Mouse (Mus musculus): ENCODE data around the gene 4931414P19Rik. TPM values are rescaled to one million over a fixed set of nuclear protein-coding genes. Genes with fewer than 3 reads are reported as not detected.

Gene 4931414P19Rik
- 1 to 10 TPM; 4.2 to 4.5 TPM for total RNA-seq (2023)

DNA sequence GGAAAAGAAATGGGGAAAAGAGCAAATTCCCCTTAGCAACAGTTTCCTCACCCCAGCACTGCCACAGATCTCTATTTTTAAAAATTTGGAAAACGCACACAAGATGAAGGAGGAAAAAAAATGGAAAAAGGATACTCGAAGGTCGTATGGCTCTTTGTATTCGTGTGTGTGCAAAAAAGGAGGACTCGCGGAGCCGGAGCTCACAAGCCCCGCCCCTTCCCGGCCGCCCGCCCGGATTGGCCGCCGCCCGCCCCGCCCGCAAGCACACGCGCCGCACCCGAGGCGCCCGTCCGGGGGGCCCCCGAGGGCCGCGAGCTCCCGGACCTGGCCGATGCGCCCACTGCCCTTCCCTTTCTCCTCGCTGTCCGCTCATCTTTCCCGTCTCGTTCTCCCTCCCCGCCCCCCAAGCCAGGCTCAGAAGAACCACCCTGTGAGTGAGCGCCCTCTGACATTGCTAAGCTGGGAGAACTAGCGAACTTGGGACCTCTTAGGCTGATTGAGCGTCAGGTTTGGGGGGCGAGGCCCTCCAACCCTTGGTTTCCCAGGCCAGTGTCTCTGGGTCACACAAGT is at the start of gene 4931414P19Rik:
Gene 4931414P19Rik (minus strand): TSS at position 242 of the 570 bp plus-strand sequence.

DNA sequence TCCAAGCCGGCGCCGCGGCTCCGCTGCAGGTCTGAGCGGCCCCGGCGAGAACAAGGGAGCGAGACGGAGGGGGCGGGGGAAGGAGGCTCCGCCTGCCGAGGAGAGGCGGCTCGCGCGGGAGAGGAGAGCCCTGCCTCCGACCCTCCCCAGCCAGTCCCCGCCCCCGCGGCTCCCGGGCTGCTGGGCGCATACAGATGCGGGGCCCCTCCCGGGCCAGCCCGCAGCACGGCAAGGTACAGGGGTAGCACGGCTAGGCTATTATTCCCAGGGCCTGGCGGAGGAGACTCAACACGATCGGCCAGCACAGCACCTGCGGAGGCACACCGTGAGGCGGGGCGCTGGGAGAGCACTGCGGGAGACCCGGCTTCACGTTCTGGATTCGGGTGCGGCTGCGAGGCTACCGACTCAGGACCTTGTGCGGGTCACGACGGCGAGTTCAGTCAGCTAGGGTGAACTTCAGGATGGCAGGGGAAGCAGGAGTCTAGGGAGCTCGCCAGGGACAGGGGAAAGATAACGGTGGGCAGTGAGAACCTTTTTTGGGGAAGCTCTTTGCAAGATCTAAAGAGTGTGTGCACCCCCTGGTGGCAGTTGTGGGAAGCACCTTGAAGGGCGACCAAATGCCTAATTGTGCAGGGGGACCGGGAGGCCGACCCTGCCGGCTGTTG is 35.6 kb upstream of the 4931414P19Rik start, which contains the start of gene Cdh24:
Gene Cdh24 (minus strand): TSS at position 60 of the 665 bp plus-strand sequence.

DNA sequence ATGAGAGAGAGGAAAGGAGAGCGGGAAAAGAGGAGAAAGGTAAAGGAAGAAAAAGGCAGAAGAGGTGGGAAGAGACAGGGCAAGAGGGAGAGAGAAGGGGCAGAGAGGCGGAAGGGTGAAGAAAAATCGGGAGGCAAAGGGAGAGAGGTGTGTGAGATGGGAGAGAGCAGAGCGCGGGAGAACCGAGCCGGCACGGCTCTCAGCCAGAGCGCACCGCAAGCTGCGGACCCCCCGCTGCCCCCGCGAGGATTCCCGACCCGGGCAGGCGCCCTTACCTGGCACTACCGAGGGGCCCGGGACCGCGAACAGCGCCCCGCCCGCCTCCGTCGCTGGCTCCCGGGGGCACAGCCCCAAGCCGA is 35.1 kb upstream of the 4931414P19Rik start, which contains the start of gene Gm17606:
Gene Gm17606 (plus strand): TSS at position 7 of the 359 bp plus-strand sequence.

DNA sequence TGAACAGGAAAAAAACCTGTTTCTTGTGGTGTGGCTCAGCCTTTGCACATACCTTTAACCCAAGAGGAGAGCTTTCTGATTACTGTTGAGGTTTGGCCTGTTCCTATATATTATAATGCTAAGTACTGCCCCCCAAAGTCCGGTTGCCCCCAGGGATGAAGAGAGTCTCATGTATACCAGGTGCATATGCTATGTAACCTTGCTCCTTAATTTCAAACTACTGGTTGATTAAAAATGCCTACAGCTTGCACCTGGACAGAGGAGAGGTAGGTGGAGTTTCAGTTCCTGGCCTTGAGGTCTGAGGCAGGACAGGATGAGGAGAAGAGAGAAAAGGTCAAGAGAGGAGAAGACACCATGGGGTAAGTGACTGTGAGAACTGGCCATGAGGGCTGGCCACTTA is 15.3 kb upstream of the 4931414P19Rik start, which contains the start of gene Psmb11:
Gene Psmb11 (plus strand): TSS at position 301 of the 400 bp plus-strand sequence.

DNA sequence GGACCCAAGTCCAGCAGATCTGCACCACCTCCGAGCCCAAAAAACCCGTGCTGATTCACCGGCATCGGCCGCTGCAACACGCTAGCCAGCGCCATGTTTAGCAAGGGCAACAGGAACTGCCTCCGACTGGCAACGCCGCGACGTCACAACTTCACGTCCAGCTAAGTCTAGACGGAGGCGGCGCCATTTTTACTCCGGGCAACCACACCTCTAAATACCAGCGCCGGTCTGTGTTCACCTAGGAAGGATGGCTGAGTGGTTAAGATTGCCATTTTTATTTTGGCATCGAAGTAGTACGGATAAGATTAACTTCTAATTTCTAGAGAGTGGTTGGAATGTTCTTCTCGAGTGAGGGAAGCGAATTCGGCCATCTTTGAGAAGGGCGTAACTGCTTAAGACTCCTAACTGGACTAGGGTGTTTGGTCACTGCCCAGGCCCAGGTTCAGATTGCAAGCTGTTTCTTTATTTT is 12.1 kb upstream of the 4931414P19Rik start, which contains the start of gene Psmb5:
Gene Psmb5 (minus strand): TSS at position 126 of the 469 bp plus-strand sequence.

DNA sequence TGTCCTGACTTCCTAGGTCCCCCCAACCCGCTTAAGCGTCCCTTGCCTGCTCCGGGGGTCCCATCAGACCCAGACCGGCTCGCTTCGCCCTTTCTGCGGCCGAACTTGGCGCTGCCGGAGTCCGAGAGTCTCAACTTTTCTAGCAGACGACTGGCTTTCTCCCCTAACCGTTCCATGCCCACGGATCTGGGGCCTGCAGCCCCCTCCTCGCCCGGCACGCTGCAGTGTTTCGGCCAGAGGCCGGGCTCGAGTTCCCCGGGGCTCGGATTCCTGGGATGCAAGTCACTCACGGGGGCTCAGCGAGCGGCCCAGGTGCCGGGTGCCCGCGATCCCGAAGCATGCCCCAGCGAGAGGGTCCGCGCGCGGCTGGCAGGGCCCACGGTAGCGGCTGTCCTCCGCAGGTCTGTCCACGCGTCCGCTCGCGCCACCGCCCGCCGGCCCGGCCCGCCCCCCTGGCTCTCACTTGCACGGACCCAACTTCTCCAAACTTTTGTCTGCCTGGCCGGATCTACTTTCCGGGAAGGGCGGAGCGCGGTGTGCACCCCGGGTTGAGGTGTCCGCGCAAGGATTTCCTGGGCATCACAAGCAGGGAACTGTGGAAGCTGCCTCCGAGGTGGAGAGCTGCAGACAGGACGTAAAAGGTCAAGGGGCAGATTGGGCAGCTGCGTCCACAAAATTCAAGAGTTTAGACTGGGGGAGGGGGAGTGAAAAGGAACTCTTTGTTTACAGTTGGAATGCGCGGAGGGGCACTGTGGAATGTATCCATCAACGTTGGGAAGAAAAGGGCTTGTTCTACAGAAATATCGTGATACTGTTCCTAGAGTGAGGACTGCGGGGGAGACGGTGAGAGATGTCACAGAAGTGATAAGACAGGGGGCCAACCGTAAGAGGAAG is 28.5 kb downstream of the 4931414P19Rik start, which contains the start of gene Ajuba:
Gene Ajuba (minus strand): TSS at position 470 of the 894 bp plus-strand sequence.

DNA sequence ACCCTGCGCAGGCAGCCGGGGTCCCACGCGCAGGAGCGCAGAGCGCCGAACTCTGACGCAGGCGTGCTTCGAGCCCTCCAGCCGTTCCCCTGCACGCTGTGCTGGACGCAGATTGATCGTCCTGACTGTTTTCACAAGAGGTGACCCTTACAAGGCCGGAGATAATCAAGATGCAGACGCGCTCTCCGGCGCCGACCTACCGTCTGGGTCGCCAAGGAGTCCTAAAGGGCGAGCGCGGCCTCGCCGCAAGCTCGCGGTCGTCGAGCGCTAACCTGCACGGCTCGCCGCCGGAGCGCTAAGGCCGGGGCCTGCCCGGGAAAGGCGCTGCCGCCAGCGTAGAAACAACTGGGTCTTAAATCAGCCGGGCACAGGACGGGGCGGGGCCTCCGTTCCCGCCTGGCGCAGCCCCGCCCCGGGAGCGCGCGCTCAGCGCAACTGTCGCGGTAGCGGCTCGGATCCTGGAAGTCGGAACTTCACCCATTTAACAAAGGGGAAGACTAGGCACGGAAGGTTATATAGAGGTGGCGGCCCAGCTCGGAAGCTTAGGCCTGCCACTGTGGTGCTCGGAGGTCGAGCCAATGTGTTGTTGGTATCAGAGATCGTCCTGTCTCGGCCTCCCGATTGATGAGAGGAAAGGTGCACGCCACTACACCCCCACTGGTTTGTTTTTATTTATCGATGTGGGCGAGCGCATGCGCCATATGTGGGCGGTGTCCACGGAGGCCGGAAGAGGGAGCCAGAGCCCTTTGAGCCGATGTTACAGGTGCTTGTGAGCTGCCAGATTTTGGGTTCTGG is 51.6 kb downstream of the 4931414P19Rik start, which contains the start of gene Haus4:
Gene Haus4 (minus strand): TSS at position 642 of the 795 bp plus-strand sequence.

Other genes starting within 250 kb of the 4931414P19Rik start
- gene Oxa1l, start 245.2 kb downstream of the 4931414P19Rik start, total RNA-seq (2023), result 10 to 100 TPM; 38.2 to 51.7 TPM
- 10 to 100 TPM; 18.2 to 18.9 TPM for gene Slc7a7, start 188.2 kb downstream of the 4931414P19Rik start, total RNA-seq (2023)
- gene Mrpl52, start 179.1 kb downstream of the 4931414P19Rik start, total RNA-seq (2023), result 10 to 100 TPM; 24.7 to 27.8 TPM
- gene Mmp14, start 174.4 kb downstream of the 4931414P19Rik start, total RNA-seq (2023), result 1 to 10 TPM in 1 of 2 experiments, under 1 TPM in 1; 0.37 to 1.3 TPM
- 10 to 100 TPM; 85.2 to 89.5 TPM for gene Lrp10, start 141.9 kb downstream of the 4931414P19Rik start, total RNA-seq (2023)
- not detected for gene Rem2, start 129.9 kb downstream of the 4931414P19Rik start, total RNA-seq (2023)
- gene Prmt5, start 88.5 kb downstream of the 4931414P19Rik start, total RNA-seq (2023), result 10 to 100 TPM; 13.9 to 15.9 TPM
- gene Haus4, start 51.4 kb downstream of the 4931414P19Rik start, total RNA-seq (2023), result 10 to 100 TPM; 20.7 to 27.9 TPM
- under 1 TPM; 0.15 to 0.24 TPM for gene Ajuba, start 28.4 kb downstream of the 4931414P19Rik start, total RNA-seq (2023)
- 10 to 100 TPM; 59.5 to 64.2 TPM for gene Psmb5, start 12.0 kb upstream of the 4931414P19Rik start, total RNA-seq (2023)
- not detected for gene Psmb11, start 15.4 kb upstream of the 4931414P19Rik start, total RNA-seq (2023)
- not detected for gene Gm17606, start 35.0 kb upstream of the 4931414P19Rik start, total RNA-seq (2023)
- gene Cdh24, start 35.4 kb upstream of the 4931414P19Rik start, total RNA-seq (2023), result 1 to 10 TPM; 2.1 to 2.4 TPM
- 10 to 100 TPM; 28.6 to 30.0 TPM for gene 1700123O20Rik, start 80.2 kb upstream of the 4931414P19Rik start, total RNA-seq (2023)
- 100 to 1,000 TPM; 231 to 260 TPM for gene Acin1, start 80.9 kb upstream of the 4931414P19Rik start, total RNA-seq (2023)
- under 1 TPM; 0.31 to 0.38 TPM for gene Gm29776, start 92.8 kb upstream of the 4931414P19Rik start, total RNA-seq (2023)
- 100 to 1,000 TPM; 146 to 191 TPM for gene Cebpe, start 106.2 kb upstream of the 4931414P19Rik start, total RNA-seq (2023)
- gene Slc7a8, start 176.0 kb upstream of the 4931414P19Rik start, total RNA-seq (2023), result 1 to 10 TPM; 5.3 to 5.6 TPM
- gene Rnf212b, start 208.1 kb upstream of the 4931414P19Rik start, total RNA-seq (2023), result not detected